Mouse (Mus musculus) spleen, adult 2 months (tissue): ENCODE results near the gene Nos1. TPM values are rescaled to one million over a fixed set of nuclear protein-coding genes. Genes with fewer than 3 reads are reported as not detected.
"Not testable (repeated sequence)": the region's sequence is repeated elsewhere in the genome, so short reads cannot be mapped to it uniquely, and the experiment has no call there.

Experiments
- DNase-seq, 2 experiments: peaks; one replicate each; pipeline versions ENCODE4 v3.0.0 to v3.0.0-alpha.2; 2012 to 2021; ENCODE audit warnings: low spot score in 2 of 2, low read depth in 1 of 2
- H3K27ac ChIP-seq: fragments of 200-500 bp; 2 replicates; pipeline ENCODE4 v1.5.1; 2012; ENCODE audit warnings: low read length, inconsistent platforms; ENCODE audit not compliant: insufficient read depth
- H3K27me3 ChIP-seq: fragments of 200-500 bp; 2 replicates; pipeline ENCODE4 v1.6.1; 2012; ENCODE audit warnings: mild to moderate bottlenecking, moderate library complexity, low read length, inconsistent platforms; ENCODE audit not compliant: control insufficient read depth, insufficient read depth
- H3K36me3 ChIP-seq: fragments of 200-500 bp; 2 replicates; pipeline ENCODE4 v1.6.1; 2012; ENCODE audit warnings: mild to moderate bottlenecking, low read length, inconsistent platforms; ENCODE audit not compliant: control insufficient read depth, insufficient read depth
- H3K4me1 ChIP-seq: fragments of 200-500 bp; 2 replicates; pipeline ENCODE4 v1.6.1; 2011; ENCODE audit warnings: inconsistent platforms; ENCODE audit not compliant: control insufficient read depth, insufficient read depth, insufficient read length
- H3K4me3 ChIP-seq: fragments of 200-500 bp; 2 replicates; pipeline ENCODE4 v1.5.1; 2011; ENCODE audit warnings: mild to moderate bottlenecking, inconsistent platforms; ENCODE audit not compliant: insufficient read depth, insufficient read length; ENCODE audit errors: extremely low read depth
- CTCF ChIP-seq: fragments of 200-500 bp; IDR thresholded peaks from 2 replicates; pipeline ENCODE4 v1.5.1; 2011; ENCODE audit warnings: mild to moderate bottlenecking, inconsistent platforms; ENCODE audit not compliant: insufficient read depth, insufficient read length, insufficient replicate concordance; ENCODE audit errors: extremely low read depth
- POLR2A ChIP-seq: fragments of 200-500 bp; IDR thresholded peaks from 2 replicates; pipeline ENCODE4 v1.6.1; 2011; ENCODE audit warnings: low read depth, low read length, inconsistent platforms
- WGBS: fragments of 180-500 bp; shearing (Covaris S2); methylation state at CpG from one replicate; pipeline ENCODE4 v1.1.7; 2018; 5-methylcytosine and 5-hydroxymethylcytosine counted together
- polyA plus RNA-seq: library from polyadenylated mRNA; depleted of rRNA; stranded (reverse); fragments of >200 nt; gene quantifications from 2 replicates; pipeline ENCODE4 v1.2.3, GENCODE M21; 2012

Gene Nos1
- polyA plus RNA-seq, 1 experiment: 0.37 TPM

DNA sequence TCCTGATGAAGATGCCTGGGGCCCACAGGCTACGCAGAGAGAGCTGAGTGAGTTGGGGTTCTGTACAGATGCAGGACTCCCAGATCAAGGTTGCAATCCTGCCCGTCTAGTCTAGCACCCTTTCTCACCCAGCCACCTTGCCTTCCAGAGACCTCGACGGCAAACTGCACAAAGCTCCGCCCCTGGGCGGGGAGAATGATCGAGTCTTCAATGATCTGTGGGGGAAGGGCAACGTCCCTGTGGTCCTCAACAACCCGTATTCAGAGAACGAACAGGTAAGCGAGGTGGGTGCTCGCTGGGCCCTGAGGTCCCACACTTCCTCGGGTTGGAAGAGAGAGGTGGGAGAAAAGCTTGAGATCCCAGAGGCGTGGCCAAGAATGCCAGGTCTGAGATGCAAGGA lies 98.3 kb downstream of the Nos1 start:
- no peak overlapping the region for H3K4me3 ChIP-seq
- no peak for DNase-seq
- WGBS: 45% methylated on average over 14 of the region's 14 CpGs
- H3K4me1 ChIP-seq: no peaks in the 10 kb centered on the region
- H3K27me3 ChIP-seq: no peaks in the 10 kb centered on the region
- H3K36me3 ChIP-seq: no peaks in the 10 kb centered on the region
- H3K27ac ChIP-seq: no peak overlapping the region
- TF ChIP-seq POLR2A (no peak), CTCF (no peak)

DNA sequence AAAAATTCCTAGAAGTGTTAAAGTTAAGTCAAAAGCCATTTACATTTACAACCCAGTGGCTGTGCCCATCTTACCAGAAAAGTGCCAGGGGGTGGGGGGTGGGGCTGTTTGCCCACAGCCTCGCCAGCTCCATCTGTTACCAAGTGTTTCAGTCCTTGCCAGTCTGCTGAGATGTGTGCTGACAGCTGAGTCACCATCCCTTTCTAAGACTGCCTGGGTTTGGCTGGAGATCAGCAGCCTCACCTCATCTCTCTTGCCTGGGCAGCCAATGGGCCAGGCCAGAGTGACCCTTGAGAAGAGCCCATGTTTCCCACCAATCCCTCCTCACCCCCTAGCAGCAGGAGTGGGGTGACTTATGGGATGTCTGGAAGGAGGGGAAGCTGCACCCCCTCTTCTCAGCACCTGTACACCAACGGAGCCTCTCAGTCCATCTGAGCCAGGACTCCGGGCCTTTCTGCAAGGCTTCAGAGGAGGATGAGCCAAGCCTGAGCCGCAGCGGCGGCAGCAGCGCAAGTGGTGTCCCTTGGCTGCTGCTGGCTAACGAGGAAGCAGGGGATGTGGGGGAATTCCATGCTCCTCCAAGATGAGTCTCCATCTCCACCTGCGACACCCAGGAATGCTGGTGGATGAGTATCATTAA lies 100.2 kb downstream of the Nos1 start:
- TF ChIP-seq CTCF: no peak
- TF ChIP-seq POLR2A: no peak
- no peak for DNase-seq
- no peak overlapping the region for H3K4me3 ChIP-seq
- no peak overlapping the region for H3K27ac ChIP-seq
- no peaks in the 10 kb centered on the region for H3K36me3 ChIP-seq
- no peaks in the 10 kb centered on the region for H3K4me1 ChIP-seq
- whole genome bisulfite sequencing: 86% methylated on average over 9 of the region's 9 CpGs
- H3K27me3 ChIP-seq: no peaks in the 10 kb centered on the region

DNA sequence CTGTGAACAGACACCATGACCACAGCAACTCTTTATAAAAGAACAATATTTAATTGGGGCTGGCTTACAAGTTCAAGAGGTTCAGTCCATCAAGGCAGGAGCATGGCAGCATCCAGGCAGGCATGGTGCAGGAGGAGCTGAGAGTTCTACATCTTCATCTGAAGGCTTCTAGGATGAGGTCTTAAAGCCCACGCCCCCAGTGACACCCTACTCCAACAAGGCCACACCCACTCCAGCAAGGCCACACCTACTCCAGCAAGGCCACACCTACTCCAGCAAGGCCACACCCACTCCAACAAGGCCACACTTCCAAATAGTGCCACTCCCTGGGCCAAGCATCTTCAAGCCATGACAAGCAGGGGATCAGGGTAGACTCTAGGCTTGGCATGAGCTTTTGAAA lies 101.6 kb downstream of the Nos1 start:
- not testable (repeated sequence) for H3K4me3 ChIP-seq, DNase-seq, H3K27me3 ChIP-seq, H3K4me1 ChIP-seq, H3K36me3 ChIP-seq, H3K27ac ChIP-seq
- 82% methylated on average over 1 of the region's 1 CpGs for WGBS

DNA sequence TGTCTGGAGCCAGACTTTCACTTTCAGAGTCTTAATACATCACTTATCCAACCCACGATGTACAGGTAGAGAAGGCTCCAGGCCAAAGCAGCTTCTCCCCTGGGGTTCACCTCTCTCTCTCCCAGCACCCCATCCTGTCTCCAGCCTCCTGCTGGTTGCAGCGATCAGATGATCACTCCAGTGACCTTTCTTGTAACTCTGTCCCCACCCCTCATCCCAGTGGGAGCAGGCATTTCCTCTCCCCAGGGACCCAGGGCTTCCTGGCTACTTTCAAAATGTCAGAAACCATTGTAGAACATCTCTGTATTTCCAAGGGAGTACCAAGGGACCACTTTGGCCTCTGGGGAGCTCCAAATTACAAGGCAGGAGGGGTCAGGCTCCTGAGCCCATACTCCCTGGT lies 104.2 kb downstream of the Nos1 start:
- TF ChIP-seq CTCF (no peak), POLR2A (no peak)

DNA sequence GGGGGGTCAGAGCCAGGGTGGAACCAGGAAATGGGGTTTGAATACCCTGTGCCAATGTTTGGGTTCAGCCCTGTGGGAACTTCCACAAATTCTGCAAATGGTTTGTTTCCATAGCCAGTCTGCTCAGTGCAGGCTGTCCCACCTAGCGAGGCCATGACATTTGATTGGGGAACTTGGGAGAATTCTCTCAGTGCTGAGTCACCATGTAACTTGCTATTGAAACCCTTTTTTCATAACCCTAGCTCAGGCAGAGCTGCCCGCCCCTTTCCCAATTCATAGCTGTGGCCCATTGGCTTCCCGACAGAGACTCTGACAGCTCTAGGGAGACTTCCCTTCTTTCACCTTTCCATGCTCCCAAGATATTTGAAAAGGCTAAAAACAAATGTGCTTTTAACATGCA lies 107.3 kb downstream of the Nos1 start:
- TF ChIP-seq POLR2A: no peak
- no peak for TF ChIP-seq CTCF
- DNase-seq: no peak
- Histone ChIP-seq H3K4me1 (no peaks in the 10 kb centered on the region), H3K27me3 (no peaks in the 10 kb centered on the region), H3K27ac (no peak overlapping the region), H3K4me3 (no peak overlapping the region), H3K36me3 (no peaks in the 10 kb centered on the region)
- WGBS: 42% methylated on average over 3 of the region's 3 CpGs

More for the DNA sequence above, 104.2 kb downstream of the Nos1 start:
- Histone ChIP-seq H3K36me3 (no peaks in the 10 kb centered on the region), H3K27ac (no peak overlapping the region), H3K27me3 (no peaks in the 10 kb centered on the region), H3K4me1 (no peaks in the 10 kb centered on the region), H3K4me3 (no peak overlapping the region)
- DNase-seq: no peak
- WGBS: 22% methylated on average over 2 of the region's 2 CpGs

DNA sequence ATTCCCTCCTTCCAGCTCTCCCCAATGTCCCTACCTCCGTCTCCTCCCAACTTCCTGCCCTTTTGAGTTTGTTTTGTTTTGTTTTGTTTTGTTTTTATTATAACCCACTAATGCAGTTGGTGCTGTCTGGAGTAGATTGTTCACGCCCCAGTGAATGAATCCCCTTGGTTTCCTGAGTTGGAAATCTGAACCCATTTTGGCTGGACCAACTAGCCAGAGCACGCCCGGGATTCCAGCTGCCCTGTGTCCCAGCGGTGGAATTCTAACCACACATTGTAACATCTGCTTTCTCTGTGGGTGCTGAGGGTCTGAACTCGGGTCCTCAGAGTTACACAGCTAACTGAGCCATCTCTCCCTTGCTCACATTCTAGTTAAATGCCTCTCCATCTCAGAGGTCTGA lies 108.1 kb downstream of the Nos1 start:
- no peak overlapping the region for H3K27ac ChIP-seq
- no peaks in the 10 kb centered on the region for H3K27me3 ChIP-seq
- no peak for DNase-seq
- H3K4me3 ChIP-seq: no peak overlapping the region
- no peaks in the 10 kb centered on the region for H3K36me3 ChIP-seq
- no peaks in the 10 kb centered on the region for H3K4me1 ChIP-seq
- WGBS: 59% methylated on average over 6 of the region's 6 CpGs
- TF ChIP-seq CTCF (no peak), POLR2A (no peak)

DNA sequence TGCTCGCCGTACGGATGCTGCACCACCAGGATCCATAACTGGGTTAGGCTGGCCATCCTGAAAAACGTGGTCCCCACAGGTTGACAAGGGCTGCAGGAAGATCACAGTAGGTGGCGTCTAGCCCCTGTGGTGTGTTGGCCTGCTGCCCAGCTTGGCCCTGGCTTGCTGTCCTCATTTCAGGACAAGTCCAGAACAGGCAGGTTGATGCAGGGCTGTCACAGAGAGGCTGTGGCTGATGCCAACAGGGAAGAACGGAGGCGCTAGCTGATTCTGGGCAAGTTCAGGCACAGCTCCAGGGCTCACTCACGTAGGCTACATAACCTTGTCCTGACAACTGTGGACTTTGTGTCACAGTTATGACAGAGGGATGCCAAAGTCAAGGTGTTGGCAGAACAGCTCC lies 108.7 kb downstream of the Nos1 start:
- no peak for DNase-seq
- H3K27ac ChIP-seq: no peak overlapping the region
- no peak overlapping the region for H3K4me3 ChIP-seq
- 84% methylated on average over 8 of the region's 8 CpGs for WGBS
- no peaks in the 10 kb centered on the region for H3K36me3 ChIP-seq
- no peaks in the 10 kb centered on the region for H3K4me1 ChIP-seq
- no peaks in the 10 kb centered on the region for H3K27me3 ChIP-seq
- TF ChIP-seq CTCF (no peak), POLR2A (no peak)
